Mouse (Mus musculus): Measurements from ENCODE around the gene Actr1b.
"Not testable (repeated sequence)": the region's sequence is repeated elsewhere in the genome, so short reads cannot be mapped to it uniquely, and the experiment has no call there.

Gene Actr1b

DNA sequence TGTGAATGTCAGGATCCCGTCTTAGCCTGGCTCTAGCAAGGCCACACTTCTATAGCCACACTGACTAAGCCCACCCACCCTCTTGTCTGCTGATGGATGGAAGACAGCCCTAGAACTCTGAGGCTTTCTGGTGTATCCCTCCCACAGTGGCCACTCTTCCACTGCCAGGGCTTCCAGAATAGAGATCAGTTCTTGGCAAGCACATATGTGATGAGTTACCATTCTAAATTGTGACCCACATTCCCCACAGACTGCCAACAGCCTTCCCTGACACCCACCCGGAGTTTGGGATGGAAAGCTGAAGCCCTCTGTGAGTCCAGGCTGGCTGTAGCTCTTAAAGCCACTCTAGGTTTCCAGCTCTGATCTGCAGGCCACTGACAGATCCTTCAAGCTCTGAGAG, 7.1 kb downstream of the Actr1b start:
- in situ Hi-C loops (cut with MboI, MseI): no loop called here

DNA sequence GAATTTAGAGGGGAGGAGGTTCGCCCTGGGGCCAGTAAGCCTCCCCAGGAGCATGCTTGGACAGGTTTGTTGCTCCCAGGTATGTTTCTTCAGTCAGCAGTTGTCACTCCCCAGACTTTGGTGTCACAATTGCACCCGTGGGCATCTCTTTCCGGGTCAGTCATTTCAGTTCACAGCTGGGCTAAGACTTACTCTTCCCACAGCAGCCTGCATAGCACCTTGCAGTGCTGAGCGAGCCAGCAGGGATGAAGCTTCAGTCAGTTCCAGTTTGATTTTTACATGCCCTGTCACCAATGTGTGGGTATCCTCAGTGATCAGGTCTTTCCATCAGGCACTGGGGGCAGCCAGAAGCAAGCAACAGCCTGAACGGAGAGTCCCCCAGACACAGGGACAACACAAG, 17.2 kb downstream of the Actr1b start:
- in situ Hi-C loops (cut with MboI, MseI): no loop called here

DNA sequence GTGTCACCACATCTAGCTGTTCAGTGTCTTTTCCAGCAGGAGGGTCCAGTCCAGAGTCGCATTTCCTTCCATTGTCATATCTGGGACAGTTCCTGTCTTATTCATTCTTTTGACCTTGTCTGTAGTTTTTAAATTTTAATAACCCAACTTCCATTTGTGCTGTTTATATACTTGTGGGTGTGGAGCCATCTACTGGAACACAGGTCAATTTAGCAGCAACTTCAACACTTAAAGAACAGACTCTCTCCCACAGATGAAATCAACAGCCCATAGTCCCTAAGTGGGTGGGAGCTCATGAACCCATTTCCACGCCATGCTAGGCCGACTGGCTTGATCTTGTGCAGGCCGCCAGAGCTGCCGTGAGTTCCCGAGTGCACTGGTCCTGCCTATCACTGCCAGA, 17.8 kb downstream of the Actr1b start:
- in situ Hi-C loops (cut with MboI, MseI): no loop called here

DNA sequence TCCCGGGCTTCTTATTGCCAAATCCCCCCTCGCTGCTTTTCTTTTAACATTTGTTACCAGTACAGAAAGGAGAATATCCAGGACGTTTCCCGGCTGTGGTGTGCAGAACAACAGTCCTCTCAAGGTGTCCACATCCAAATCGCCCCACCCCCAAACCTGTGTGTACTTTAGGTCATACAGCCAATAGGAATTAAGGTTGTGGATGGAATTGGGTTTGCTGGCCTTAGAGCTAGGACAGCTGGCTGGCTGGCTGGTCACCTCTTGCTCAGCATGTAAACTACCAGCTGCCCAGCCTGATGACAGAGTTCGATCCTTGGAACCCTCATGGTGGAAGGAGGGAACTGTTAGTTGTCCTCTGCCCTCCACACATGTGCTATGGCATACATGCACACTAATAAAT, 19.4 kb downstream of the Actr1b start:
- in situ Hi-C loops (cut with MboI, MseI): no loop called here

DNA sequence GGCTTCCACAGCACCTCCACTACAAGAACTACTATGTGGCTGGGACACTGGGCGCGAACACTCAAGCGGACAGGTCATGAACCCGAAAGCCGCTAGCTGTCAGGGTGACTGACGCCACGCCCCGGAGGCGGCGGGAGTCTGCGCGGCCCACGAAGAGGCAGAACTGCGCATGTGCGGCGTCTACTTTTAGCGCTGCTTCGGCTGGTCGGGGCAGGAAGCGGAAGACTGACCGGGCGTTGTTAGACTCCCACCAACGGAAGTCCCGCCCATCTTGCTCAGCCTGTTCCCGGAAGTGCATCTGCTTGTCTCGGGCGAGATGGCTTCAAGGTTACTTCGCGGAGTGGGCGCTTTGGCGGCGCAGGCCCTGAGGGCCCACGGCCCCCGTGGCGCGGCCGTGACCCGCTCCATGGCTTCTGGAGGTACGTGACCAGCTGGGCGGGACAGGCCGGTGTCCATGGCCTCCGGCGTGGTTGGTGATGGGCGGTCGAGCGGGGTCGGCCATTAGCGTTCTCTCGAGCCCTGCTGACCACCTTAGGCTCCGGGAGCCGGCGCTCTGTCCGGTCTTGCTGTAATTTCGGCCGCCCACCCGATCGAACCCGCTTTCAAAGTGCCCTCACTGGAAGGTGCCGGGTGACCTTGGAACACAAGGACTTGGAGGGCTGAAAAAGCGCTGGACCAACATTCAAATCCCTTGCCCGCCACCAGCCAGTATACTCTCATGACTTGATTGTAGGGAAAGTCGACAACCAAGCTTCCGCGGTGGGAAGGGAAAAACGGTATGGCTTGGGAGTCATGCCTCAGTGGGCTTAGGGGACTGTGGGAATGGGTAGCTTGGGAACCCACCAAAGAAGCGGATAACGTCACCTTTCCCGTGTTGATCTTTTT, 22.7 kb downstream of the Actr1b start, which contains the start of gene Cox5b:
TSS of gene Cox5b (plus strand) at position 179 of the 885 bp plus-strand sequence.
- in situ Hi-C loops (cut with MboI, MseI): no loop called here

DNA sequence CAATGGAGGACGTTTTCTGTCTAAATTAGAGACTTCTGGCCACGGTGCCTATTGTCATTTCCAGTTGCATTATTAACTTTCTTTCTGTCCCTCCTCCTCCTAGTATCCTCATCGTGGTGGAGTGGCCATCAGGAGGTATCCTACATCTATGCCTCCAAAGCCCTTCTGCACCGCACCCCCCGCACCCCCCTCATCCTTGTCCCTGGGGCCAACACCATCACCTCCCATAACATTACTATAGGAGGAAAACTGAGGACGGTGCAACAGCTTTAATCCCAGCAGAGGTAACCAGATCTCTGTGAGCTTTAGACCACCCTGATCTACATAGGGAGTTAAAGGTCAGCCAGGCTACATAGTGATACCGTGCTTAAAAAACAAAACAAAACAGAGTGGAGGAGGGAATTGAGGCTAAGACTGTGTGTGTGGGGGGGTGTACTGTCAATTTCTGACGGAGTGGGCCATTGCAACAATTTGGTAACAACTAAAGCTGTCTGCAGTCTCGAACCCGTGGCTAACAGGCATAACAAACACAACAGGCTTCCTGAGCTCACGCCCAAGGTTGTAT, 23.5 kb downstream of the Actr1b start:
- in situ Hi-C loops (cut with MboI, MseI): no loop called here

DNA sequence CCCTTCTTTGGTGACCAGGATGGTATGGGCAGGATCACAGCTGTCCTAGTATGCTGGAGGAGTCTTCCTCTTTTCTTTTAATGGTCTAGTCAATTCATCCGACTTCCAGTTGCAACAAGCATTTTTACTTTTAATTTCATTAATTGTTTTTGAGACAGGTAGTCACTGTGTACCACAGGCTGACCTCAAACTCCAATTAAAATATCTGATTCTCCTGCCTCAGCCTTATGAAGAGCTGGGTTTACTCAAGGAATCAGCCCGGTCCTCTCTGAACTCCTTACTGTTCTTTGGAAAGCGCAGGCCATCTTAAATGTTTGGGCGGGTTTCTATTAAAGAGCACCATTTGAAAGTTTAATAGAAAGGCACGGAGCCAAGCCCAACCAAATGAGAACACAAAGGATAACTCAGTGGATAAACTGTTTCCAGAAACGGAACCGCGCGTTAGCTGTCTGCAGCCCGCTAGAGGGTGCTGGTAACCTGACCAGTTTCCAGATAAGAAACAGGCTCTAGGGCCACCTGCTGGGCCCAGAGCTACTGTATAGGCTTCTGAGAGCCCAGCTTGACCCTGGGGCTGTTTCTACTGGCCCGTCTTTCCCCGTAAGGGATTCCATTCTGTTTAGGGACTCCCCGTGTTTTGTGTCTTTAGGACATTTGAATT, 30.3 kb downstream of the Actr1b start:
- in situ Hi-C loops (cut with MboI, MseI): loop anchor here (5.0 to 10.0 kb wide), 3 partner anchors 61 to 1941 kb away; no protein-coding TSS in a partner anchor

DNA sequence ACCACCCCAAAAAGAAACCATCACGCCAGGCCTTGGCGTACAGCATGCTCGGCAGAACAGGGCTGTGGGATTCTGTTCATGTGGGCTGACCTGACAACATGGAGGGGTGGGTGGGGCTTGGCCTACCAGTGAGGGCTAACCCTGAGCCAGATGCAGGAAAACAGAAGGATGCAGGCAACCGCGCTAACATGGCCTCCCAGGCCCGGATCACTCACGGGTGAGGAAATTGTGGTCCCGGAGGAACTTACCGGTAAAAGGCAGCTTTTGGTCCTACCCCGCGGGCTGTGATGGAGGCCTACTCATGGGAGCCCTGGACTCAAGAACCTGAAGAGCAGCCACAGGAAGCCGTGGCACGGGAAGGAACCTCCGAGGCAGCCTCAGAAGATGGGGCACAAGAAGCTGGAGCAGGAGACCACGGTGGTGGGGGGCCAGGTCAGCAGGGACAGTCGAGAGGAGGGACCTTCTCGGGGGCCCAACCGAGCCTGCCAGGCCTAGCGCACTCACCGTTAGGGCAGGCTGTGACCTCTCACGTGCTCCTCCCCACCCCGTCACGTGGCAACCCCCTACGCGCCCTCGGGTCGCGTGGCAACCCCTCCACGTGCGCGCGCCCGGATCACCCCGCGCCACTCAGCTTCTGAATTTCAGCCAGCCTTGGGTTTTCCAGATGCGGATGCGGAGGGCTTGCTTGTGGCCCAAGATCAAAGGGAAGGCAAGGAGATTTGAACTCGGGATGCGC, 31.4 kb downstream of the Actr1b start, which contains the start of gene Fam178b:
TSS of gene Fam178b (minus strand) at position 564 of the 736 bp plus-strand sequence.
- in situ Hi-C loops (cut with MboI, MseI): loop anchor here (5.0 to 10.0 kb wide), 3 partner anchors 62 to 1942 kb away; no protein-coding TSS in a partner anchor

DNA sequence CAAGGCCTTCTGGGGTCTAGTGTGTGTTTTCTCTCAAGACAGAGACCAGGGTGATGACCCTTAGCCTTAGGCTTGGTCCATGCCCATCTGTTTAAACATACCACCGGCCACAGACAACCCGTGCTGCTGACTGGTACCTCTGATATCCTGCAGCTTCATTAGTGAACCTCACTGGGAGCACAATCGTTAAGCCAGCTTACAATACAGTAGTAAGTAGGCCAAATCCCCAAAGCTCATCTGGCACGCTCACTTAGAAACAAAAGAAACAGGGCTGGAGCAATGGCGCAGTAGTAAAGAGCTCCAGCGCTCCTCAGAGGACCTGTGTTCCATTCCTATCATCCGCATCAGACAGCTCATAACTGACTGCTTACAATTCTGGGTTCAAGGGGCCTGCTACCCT, 33.3 kb downstream of the Actr1b start:
- in situ Hi-C loops (cut with MboI, MseI): loop anchor here (5.0 to 10.0 kb wide), 3 partner anchors 64 to 1944 kb away; no protein-coding TSS in a partner anchor

DNA sequence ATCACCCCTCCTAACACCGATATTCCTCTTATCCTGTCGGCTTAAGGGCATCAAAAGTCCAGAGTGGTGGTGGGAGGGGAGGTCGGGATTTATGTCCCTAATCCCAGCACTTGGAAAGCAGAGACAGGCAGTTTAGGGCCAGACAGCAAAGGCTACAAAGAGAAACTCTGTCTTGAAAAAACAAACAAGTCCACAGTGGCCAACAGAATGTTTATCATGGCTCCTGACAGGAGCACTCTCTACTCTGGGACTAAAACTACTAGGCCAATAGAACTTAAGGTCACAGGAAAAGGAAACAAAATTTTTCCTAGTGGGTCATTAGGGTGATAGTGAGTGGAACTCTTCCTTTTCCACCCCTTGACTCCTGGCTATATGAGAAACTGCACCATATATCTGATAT, 39.3 kb downstream of the Actr1b start:
- in situ Hi-C loops (cut with MboI, MseI): no loop called here

DNA sequence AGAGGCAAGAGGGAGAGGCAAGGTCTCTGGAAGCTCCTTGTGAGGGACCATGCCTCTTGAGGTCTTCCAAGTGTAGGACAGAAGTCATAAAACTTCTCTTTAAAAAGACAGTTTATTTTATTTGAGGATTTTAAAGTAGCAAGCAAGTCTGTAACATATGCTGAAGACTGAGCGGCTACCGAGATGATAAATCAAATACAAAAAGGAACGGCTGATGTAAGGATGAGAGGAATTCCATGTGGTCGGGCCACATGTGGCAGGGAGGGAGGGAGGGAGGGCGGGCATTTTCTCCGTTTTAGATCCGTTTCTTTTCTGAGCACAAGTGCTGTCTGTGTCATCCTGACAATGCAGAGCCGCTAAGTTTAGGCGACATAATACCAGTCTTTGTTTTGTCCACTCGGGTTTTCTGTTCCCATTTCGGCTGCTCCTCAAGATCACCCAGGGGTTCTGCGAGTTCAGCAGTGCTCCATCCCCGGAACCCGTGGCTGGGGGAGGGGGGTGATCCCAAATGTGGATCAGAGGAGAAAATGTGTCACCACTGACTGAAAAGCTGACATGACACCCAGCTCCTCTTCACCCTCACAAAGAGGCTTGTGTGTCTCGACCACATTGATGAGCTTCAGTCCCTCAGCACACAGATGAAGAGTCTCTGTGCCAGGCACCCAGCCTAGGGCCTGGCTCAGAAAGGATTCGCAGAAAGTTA, 41.4 kb downstream of the Actr1b start:
- in situ Hi-C loops (cut with MboI, MseI): no loop called here

DNA sequence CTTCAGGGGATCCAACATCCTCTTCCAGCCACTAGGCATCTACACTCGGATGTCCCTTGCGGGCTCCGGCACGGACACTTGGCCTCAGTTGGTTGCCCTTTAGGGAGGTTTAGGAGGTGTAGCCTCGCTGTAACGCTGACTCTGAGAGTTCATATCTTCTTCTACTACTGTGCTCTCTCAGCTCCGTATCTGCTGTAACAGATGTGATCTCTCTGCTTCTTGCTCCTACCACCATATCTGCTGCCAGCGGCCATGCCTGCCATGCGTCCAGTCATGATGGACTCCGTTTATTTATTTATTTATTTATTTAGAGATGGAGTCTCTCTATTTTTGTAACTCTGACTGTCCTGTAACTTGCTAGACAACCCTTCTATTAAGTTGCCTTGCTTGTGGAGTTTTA, 43.0 kb downstream of the Actr1b start:
- in situ Hi-C loops (cut with MboI, MseI): no loop called here

DNA sequence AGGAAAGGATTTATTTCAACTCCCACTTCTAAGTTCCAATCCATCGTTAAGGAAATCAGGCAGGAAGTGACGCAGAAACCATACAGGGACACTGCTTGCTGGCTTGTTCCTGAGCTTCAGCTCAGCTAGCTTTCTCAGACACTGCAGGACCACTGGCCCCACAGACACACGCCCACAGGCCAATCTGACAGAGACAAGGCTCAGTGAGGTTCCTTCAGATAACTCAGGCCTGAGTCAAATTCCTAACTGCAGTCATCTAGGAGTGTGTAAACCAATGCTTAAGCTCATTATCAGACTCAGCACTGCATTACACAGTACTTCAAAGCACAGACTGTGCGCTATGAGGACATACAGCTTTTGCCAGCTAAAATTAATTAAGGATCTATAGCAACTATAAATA, 44.0 kb downstream of the Actr1b start:
- in situ Hi-C loops (cut with MboI, MseI): no loop called here

DNA sequence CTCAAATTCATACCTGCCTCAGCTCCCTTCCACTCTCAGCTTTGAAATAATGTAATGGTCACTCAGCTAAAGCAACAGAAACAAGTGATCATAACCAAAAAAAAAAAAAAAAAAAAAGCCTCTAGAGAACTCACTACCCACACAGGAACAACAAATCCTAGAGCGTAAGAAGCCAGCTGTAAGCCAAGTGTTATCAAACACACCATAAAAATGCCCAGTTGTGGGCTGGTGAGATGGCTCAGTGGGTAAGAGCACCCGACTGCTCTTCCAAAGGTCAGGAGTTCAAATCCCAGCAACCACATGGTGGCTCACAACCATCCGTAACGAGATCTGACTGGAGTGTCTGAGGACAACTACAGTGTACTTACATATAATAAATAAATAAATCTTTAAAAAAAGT, 46.2 kb downstream of the Actr1b start:
- in situ Hi-C loops (cut with MboI, MseI): not testable (repeated sequence)

DNA sequence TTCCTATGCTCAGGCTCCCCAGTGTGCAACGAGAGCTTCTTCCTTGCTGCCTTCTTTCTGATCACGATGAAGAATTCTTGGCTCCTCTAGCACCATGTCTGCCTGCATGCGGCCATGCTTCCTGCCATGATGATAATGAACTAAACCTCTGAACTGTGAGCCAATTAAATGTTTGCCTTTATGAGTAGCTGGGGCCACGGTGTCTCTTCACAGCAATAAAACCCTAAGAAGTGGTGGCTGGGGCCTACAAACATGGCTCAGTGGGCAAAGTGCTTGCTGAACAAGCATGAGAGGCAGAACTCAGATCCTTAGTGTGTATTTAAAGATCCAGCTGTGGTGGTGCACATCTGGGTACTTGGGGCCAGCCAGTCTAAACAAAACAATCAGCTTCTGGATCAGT, 48.3 kb downstream of the Actr1b start:
- in situ Hi-C loops (cut with MboI, MseI): no loop called here

DNA sequence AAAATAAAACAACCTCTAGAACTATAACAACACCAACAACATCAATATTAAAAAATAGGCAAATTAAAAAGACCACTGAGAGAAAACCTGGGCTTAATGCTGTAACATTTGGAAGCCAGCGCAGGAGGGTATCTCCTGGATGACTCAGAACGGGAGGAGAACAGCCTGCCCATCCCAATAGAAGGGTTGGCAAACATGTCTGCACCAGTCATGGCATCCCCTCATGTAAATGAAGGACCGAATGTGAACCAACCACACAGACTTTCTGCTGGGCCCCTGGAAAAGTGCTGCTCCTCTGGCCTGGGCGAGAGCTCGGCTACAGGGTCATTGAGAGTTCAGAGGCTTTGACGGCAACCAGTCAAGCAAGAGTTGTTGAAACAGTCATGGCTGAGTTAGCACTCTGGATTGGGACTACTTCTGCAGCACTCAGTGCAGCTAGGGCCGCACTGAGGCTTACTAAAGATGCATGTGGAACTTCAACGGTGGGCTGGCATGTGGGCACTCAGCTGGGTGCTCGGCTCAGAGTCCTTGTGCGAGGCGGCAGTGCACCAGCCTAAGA, 49.0 kb downstream of the Actr1b start:
- in situ Hi-C loops (cut with MboI, MseI): no loop called here

DNA sequence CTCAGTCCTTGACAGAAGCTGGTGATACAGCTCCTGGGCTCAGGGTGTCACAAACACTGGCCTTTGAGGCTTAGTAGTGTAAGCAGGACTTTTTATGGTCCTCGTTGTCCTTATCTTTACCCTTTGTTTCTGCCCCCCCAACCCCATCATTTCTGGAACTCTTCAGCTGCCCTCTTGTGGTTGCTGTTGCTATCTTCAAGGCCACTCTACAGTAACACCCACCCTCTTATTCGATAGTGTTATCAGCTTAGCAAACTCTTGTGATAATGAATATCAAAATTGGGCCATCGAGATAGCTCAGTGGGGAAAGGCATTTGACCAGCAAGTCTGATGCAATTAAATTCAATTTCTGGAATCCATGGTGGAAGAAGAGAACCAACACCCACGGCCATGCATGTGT, 49.8 kb downstream of the Actr1b start:
- in situ Hi-C loops (cut with MboI, MseI): no loop called here

DNA sequence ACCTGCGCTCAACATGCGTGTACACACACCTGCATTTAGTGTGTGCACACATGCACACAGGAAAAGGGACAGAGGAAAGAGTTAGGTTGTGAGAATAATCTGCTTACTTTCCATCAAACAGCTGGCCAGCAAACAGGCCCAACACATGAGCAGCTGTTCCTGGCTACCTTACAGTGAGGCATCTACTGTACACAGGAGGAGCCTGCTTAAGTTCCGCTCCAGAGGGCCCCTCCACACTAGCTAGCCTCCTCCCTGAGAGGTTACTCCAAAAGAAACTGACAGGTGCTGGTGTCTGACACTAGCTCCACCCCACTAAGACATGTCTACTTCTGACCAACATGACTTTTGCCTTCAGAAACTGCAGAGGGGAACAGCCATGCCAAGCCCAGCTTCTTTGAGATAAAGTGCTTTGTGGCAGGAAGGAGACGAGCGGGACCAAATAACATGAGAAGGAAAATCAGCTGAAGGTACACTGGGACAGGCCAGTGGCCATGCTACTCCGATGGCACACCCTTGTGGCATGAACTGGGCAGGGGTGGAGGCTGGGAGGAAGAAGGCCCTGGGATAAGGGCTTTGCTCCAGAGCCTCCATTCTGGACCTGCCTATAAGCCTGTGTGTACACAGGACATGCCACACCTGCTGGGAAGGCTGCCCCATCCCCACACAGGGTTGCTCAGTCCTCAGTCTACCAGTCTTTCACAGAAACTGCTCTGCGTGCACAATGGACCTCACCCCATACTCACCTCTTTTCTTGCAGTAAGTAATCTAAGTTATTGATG, 55.4 kb downstream of the Actr1b start:
- in situ Hi-C loops (cut with MboI, MseI): no loop called here

DNA sequence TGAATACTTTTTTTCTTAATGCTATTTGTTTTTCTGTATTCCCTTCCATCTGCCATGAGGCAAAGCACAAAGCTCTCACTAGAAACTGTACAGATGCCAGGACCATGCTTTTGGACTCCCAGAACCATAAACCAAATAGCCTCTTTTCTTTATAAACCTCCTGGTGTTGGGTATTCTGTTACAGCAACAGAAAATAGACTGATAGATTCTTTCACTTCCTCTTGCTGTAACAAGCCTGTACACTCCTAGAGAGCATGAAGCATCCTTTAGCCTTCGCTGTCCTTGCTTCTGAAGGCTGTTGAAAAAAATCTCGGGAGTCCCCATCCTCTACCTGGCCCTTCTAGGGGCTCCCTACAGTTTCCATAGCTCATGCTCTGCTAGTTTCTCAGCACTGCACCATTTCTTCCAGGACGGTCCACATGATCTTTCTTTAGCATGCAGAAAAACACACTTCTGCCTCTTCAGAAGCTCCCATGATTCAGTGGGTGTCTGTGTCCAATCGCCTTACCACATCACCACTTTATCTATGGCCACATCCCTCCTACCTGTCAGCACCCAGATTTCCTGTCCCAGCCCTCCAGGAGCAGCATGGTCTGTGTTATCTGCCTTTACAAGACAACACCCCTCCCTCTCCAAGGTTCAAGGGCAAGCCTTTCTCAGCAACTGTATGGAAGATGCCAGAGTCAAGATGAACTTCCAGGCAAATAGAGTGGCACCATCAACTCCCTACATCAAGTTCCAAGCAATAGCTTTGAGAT, 56.4 kb downstream of the Actr1b start:
- in situ Hi-C loops (cut with MboI, MseI): no loop called here
